Mouse (Mus musculus): ENCODE measurements around the gene Selplg. TPM values are rescaled to one million over a fixed set of nuclear protein-coding genes. Genes with fewer than 3 reads are reported as not detected.
"Not testable (repeated sequence)": the region's sequence is repeated elsewhere in the genome, so short reads cannot be mapped to it uniquely, and the experiment has no call there.

Selplg gene
- polyA plus RNA-seq, 1 experiment from 2014 or later = 14.6 TPM

GRCm38 (mm10) chr5:113780763-113781162, 51.7 kb downstream of the Selplg start:
- DNase-seq (ENCODE audit: low spot score) = no peak
- H3K36me3 ChIP-seq (ENCODE audit: insufficient read depth, low read length) = peaks cover 16% of the 10 kb centered on the region; the same call in 1 of the 2 replicates
- no peaks in the 10 kb centered on the region for H3K4me1 ChIP-seq (ENCODE audit: insufficient read depth, low read depth, low read length)
- ATAC-seq = no peak
- no peak overlapping the region for H3K4me2 ChIP-seq (replicated peaks; ENCODE audit: low read depth, low read length)
- H3K27ac ChIP-seq (ENCODE audit: low read length) = no peak overlapping the region
- no peaks in the 10 kb centered on the region for H3K9me3 ChIP-seq (ENCODE audit: low read length)
- H3K9ac ChIP-seq (replicated peaks; ENCODE audit: low read depth) = no peak overlapping the region
- 73% methylated on average over 5 of the region's 5 CpGs for WGBS
- no peak overlapping the region for H3K4me3 ChIP-seq (ENCODE audit: low read depth, low read length)
- no peaks in the 10 kb centered on the region for H3K27me3 ChIP-seq (replicated peaks; ENCODE audit: insufficient read depth, low read length)
- TF ChIP-seq EP300 (IDR thresholded peaks at IDR 0.05) (no peak), CTCF (IDR thresholded peaks at IDR 0.05) (no peak)

- Histone ChIP-seq H3K4me2 (replicated peaks; ENCODE audit: low read depth, low read length) (no peak overlapping the region), H3K27me3 (replicated peaks; ENCODE audit: insufficient read depth, low read length) (no peaks in the 10 kb centered on the region), H3K9ac (replicated peaks; ENCODE audit: low read depth) (no peak overlapping the region), H3K4me1 (ENCODE audit: insufficient read depth, low read depth, low read length) (no peaks in the 10 kb centered on the region), H3K27ac (ENCODE audit: low read length) (no peak overlapping the region), H3K36me3 (ENCODE audit: insufficient read depth, low read length) (peaks cover 17% of the 10 kb centered on the region), H3K9me3 (ENCODE audit: low read length) (no peaks in the 10 kb centered on the region), H3K4me3 (ENCODE audit: low read depth, low read length) (no peak overlapping the region)
- DNase-seq (ENCODE audit: low spot score) (no peak), ATAC-seq (no peak)
- 96% methylated on average over 3 of the region's 3 CpGs for WGBS
- TF ChIP-seq EP300 (IDR thresholded peaks at IDR 0.05) (no peak), CTCF (IDR thresholded peaks at IDR 0.05) (no peak)
Measured at GRCm38 (mm10) chr5:113780082-113780752, 52.2 kb downstream of the Selplg start.

GRCm38 (mm10) chr5:113779569-113779968, 52.9 kb downstream of the Selplg start:
- 65% methylated on average over 5 of the region's 5 CpGs for WGBS
- H3K9me3 ChIP-seq (ENCODE audit: low read length) = no peaks in the 10 kb centered on the region

GRCm38 (mm10) chr5:113777728-113778127, 54.7 kb downstream of the Selplg start:
- not testable (repeated sequence) for ATAC-seq; H3K4me3 ChIP-seq (ENCODE audit: low read depth, low read length); H3K4me1 ChIP-seq (ENCODE audit: insufficient read depth, low read depth, low read length); H3K9me3 ChIP-seq (ENCODE audit: low read length); H3K27ac ChIP-seq (ENCODE audit: low read length); H3K27me3 ChIP-seq (replicated peaks; ENCODE audit: insufficient read depth, low read length); DNase-seq (ENCODE audit: low spot score); H3K4me2 ChIP-seq (replicated peaks; ENCODE audit: low read depth, low read length); H3K9ac ChIP-seq (replicated peaks; ENCODE audit: low read depth)
- peaks cover 22% of the 10 kb centered on the region for H3K36me3 ChIP-seq (ENCODE audit: insufficient read depth, low read length)
- WGBS = 76% methylated on average over 8 of the region's 8 CpGs

More at GRCm38 (mm10) chr5:113779569-113779968, 52.9 kb downstream of the Selplg start:
- H3K36me3 ChIP-seq (ENCODE audit: insufficient read depth, low read length) = peaks cover 22% of the 10 kb centered on the region
- H3K9ac ChIP-seq (replicated peaks; ENCODE audit: low read depth) = no peak overlapping the region
- ATAC-seq = no peak
- no peak for DNase-seq (ENCODE audit: low spot score)
- no peak overlapping the region for H3K4me2 ChIP-seq (replicated peaks; ENCODE audit: low read depth, low read length)
- H3K27me3 ChIP-seq (replicated peaks; ENCODE audit: insufficient read depth, low read length) = no peaks in the 10 kb centered on the region
- no peak overlapping the region for H3K4me3 ChIP-seq (ENCODE audit: low read depth, low read length)
- H3K27ac ChIP-seq (ENCODE audit: low read length) = no peak overlapping the region
- TF ChIP-seq CTCF (IDR thresholded peaks at IDR 0.05) = no peak
- TF ChIP-seq EP300 (IDR thresholded peaks at IDR 0.05) = no peak
- H3K4me1 ChIP-seq (ENCODE audit: insufficient read depth, low read depth, low read length) = no peaks in the 10 kb centered on the region

- DNase-seq (ENCODE audit: low spot score) (peak; percentile 33), ATAC-seq (no peak)
- TF ChIP-seq EP300 (IDR thresholded peaks at IDR 0.05) (no peak), CTCF (IDR thresholded peaks at IDR 0.05) (no peak)
- H3K4me2 ChIP-seq (replicated peaks; ENCODE audit: low read depth, low read length) = no peak overlapping the region
- WGBS = 79% methylated on average over 8 of the region's 8 CpGs
- 0 out of 2 replicates have a peak, but pooled peaks cover 2% of the 10 kb centered on the region for H3K4me1 ChIP-seq (ENCODE audit: insufficient read depth, low read depth, low read length)
- no peak overlapping the region for H3K4me3 ChIP-seq (ENCODE audit: low read depth, low read length)
- H3K9ac ChIP-seq (replicated peaks; ENCODE audit: low read depth) = no peak overlapping the region
- H3K9me3 ChIP-seq (ENCODE audit: low read length) = no peaks in the 10 kb centered on the region
- no peak overlapping the region for H3K27ac ChIP-seq (ENCODE audit: low read length)
- H3K27me3 ChIP-seq (replicated peaks; ENCODE audit: insufficient read depth, low read length) = no peaks in the 10 kb centered on the region
- H3K36me3 ChIP-seq (ENCODE audit: insufficient read depth, low read length) = peaks cover 22% of the 10 kb centered on the region
Measured at GRCm38 (mm10) chr5:113776896-113777226, 55.6 kb downstream of the Selplg start.

- 0 out of 2 replicates have a peak, but pooled peaks cover 2% of the 10 kb centered on the region for H3K4me1 ChIP-seq (ENCODE audit: insufficient read depth, low read depth, low read length)
- no peak for ATAC-seq
- no peak for TF ChIP-seq EP300 (IDR thresholded peaks at IDR 0.05)
- TF ChIP-seq CTCF (IDR thresholded peaks at IDR 0.05) = no peak
- H3K9me3 ChIP-seq (ENCODE audit: low read length) = no peaks in the 10 kb centered on the region
- no peaks in the 10 kb centered on the region for H3K27me3 ChIP-seq (replicated peaks; ENCODE audit: insufficient read depth, low read length)
- H3K36me3 ChIP-seq (ENCODE audit: insufficient read depth, low read length) = peaks cover 22% of the 10 kb centered on the region
- no peak overlapping the region for H3K27ac ChIP-seq (ENCODE audit: low read length)
- no peak overlapping the region for H3K9ac ChIP-seq (replicated peaks; ENCODE audit: low read depth)
- no peak overlapping the region for H3K4me3 ChIP-seq (ENCODE audit: low read depth, low read length)
- no peak overlapping the region for H3K4me2 ChIP-seq (replicated peaks; ENCODE audit: low read depth, low read length)
- 90% methylated on average over 15 of the region's 15 CpGs for WGBS
- DNase-seq (ENCODE audit: low spot score) = peak; percentile 30
Measured at GRCm38 (mm10) chr5:113776128-113776895, 56.1 kb downstream of the Selplg start.
